Mouse (Mus musculus) midbrain, embryonic 13.5 days (tissue): ENCODE results near the gene Slc28a3. TPM values are rescaled to one million over a fixed set of nuclear protein-coding genes. Genes with fewer than 3 reads are reported as not detected.
A peak's percentile ranks its signal among the peaks of the same experiment; 100 is the strongest.

Experiments used
- ATAC-seq: fragments of 200-750 bp; cut with Nextera tagmentation; 2 replicates; pipeline ENCODE4 v1.8.0; 2017; ENCODE audit warnings: mild to moderate bottlenecking, moderate TSS enrichment, moderate library complexity
- H3K27ac ChIP-seq: fragments of 300-500 bp; sonication (generic); 2 replicates; pipeline ENCODE4 v1.5.1; 2015; ENCODE audit warnings: inconsistent platforms, mild to moderate bottlenecking, moderate library complexity
- H3K27me3 ChIP-seq: fragments of 300-500 bp; sonication (generic); 2 replicates; pipeline ENCODE4 v1.6.1; 2015; ENCODE audit warnings: mild to moderate bottlenecking, inconsistent platforms
- H3K36me3 ChIP-seq: fragments of 300-500 bp; sonication (generic); 2 replicates; pipeline ENCODE4 v1.6.1; 2015; ENCODE audit warnings: mild to moderate bottlenecking, inconsistent platforms
- H3K4me1 ChIP-seq: fragments of 300-500 bp; sonication (generic); replicated peaks from 2 replicates; pipeline ENCODE4 v1.6.1; 2015; ENCODE audit warnings: inconsistent platforms
- H3K4me2 ChIP-seq: fragments of 300-500 bp; sonication (generic); replicated peaks from 2 replicates; pipeline ENCODE4 v1.6.1; 2015; ENCODE audit warnings: moderate library complexity, mild to moderate bottlenecking, inconsistent platforms
- H3K4me3 ChIP-seq: fragments of 300-500 bp; sonication (generic); replicated peaks from 2 replicates; pipeline ENCODE4 v1.5.1; 2015; ENCODE audit warnings: mild to moderate bottlenecking, inconsistent platforms
- H3K9ac ChIP-seq: fragments of 300-500 bp; sonication (generic); replicated peaks from 2 replicates; pipeline ENCODE4 v1.6.1; 2015; ENCODE audit warnings: mild to moderate bottlenecking, inconsistent platforms
- H3K9me3 ChIP-seq: fragments of 300-500 bp; sonication (generic); 2 replicates; pipeline ENCODE4 v1.6.1; 2016; ENCODE audit warnings: mild to moderate bottlenecking, inconsistent platforms
- WGBS: fragments of 180-500 bp; shearing (Covaris S2); methylation state at CpG from one replicate; pipeline ENCODE4 v1.1.7; 2015; 5-methylcytosine and 5-hydroxymethylcytosine counted together
- polyA plus RNA-seq: library from polyadenylated mRNA; unstranded; fragments of >200 nt; fragmentation: Nextera tagmentation; extraction: Ambion mirVana; gene quantifications from 2 replicates; pipeline ENCODE4 v1.2.1, GENCODE M21; 2015

The Slc28a3 gene
- polyA plus RNA-seq, 1 experiment from 2014 or later = not detected

DNA sequence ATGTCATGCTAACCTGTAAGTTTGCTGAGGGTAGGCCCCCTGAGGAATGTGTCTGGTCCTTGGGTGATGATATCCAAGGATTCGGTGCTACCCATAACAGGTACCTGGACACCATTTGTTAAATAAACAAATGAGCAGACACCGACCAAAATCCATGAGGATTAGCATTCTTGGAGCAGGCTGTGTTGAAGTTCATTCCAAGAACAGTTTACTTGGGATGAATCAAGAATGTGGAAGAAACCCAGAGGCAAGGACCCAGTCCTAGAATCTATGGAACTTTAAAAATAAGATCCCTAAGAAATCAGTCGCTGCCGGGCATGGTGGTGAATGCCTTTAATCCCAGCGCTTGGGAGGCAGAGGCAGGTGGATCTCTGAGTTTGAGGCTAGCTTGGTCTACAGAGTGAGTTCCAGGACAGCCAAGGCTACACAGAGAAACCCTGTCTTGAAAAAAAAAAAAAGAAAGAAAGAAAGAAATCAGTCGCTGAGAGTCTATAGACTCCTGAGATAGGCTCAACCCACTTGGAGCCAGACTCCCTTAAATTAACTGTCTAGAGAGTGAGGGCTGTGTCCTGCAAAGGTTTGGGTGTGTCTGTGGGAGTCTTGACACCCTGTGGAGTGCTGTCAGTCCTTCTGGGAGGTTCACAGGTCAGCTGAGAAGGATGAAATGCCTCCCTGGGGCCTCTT, 73.3 kb downstream of the Slc28a3 start:
- 93% methylated on average over 6 of the region's 6 CpGs for WGBS
- Histone ChIP-seq H3K36me3 (no peaks in the 10 kb centered on the region), H3K27ac (no peak overlapping the region), H3K9me3 (no peaks in the 10 kb centered on the region), H3K4me1 (no peaks in the 10 kb centered on the region), H3K9ac (no peak overlapping the region), H3K27me3 (no peaks in the 10 kb centered on the region), H3K4me2 (no peak overlapping the region), H3K4me3 (no peak overlapping the region)
- ATAC-seq = no peak

DNA sequence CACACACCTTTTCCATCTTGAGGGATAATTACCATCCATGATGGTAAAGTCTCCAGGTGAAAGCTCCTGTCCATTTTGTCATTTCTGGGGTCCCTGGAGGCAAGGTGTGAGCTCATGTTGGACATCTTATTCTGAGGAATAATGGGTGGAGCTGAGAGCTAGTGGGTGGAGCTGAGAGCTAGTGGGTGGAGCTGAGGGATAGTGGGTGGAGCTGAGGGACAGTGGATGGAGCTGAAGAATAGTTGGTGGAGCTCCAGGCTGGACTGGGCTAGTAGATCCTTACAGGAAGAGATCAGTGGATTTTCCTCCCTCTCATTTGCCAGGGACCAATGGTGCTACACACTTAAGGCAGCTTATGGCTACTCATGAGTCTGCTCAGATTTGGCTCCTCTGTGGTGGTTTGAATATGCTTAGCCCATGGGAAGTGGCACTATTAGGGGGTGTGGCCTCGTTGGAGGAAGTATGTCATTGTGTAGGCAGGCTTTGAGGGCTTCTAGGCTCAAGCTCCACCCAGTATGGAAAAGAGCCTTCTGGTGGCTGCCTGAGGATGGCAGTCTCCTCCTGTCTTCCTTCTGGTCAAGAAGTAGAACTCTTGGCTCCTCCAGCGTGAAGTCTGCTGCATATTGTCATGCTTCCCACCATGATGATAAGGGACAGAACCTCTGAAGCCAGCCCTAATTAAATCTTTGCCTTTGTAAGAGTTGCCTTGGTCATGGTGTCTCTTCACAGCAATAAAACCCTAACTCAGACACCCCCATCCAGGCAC, 74.0 kb downstream of the Slc28a3 start:
- no peak overlapping the region for H3K9ac ChIP-seq
- no peaks in the 10 kb centered on the region for H3K36me3 ChIP-seq
- WGBS = 82% methylated on average over 2 of the region's 2 CpGs
- H3K4me3 ChIP-seq = no peak overlapping the region
- no peaks in the 10 kb centered on the region for H3K4me1 ChIP-seq
- ATAC-seq = no peak
- H3K27me3 ChIP-seq = no peaks in the 10 kb centered on the region
- H3K27ac ChIP-seq = no peak overlapping the region
- no peaks in the 10 kb centered on the region for H3K9me3 ChIP-seq
- H3K4me2 ChIP-seq = no peak overlapping the region

DNA sequence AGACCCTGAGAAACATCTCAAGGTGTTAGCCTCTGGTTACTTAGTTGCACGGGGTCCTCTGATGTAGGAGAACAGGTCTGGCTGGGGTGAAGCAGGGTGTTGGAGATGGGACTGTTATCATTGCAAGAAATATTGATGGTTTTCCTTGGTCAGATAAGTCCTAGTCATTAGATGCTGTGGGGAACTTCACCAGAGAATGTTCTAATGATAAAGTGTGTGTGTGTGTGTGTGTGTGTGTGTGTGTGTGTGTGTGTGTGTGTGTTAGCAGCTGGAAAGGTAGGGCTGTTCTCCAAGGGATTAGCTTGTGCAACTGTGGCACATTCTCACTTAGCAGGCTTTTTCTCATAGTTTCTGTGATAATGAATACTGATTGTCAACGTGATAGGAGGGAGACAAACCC, 75.4 kb downstream of the Slc28a3 start:
- Histone ChIP-seq H3K27ac (no peak overlapping the region), H3K36me3 (no peaks in the 10 kb centered on the region), H3K9me3 (no peaks in the 10 kb centered on the region), H3K4me2 (no peak overlapping the region), H3K4me1 (no peaks in the 10 kb centered on the region), H3K9ac (no peak overlapping the region), H3K4me3 (no peak overlapping the region), H3K27me3 (no peaks in the 10 kb centered on the region)
- 82% methylated on average over 2 of the region's 2 CpGs for WGBS
- no peak for ATAC-seq

DNA sequence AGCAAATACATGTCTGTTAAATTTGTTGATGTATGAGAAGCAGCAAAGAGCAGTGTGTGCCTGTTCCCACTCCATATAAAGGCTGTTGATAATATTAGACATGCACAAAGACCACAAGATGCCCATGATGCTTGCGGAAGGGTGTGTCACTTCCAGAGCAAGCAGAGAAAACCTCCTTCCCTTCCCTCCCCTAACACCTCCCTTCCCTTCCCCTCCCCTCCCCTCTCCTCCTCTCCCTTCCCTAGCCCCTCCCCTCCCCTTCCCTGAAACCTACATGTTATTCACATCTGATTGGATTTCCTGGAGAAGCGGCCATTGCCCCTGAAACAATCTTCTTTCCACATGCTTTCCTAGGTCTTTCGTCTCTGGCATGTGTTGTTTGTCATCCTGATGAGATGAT, 75.8 kb downstream of the Slc28a3 start:
- Histone ChIP-seq H3K4me1 (no peaks in the 10 kb centered on the region), H3K4me3 (no peak overlapping the region), H3K27me3 (no peaks in the 10 kb centered on the region), H3K9me3 (no peaks in the 10 kb centered on the region), H3K36me3 (no peaks in the 10 kb centered on the region), H3K4me2 (no peak overlapping the region), H3K9ac (no peak overlapping the region), H3K27ac (no peak overlapping the region)
- 88% methylated on average over 3 of the region's 3 CpGs for WGBS
- ATAC-seq = no peak

DNA sequence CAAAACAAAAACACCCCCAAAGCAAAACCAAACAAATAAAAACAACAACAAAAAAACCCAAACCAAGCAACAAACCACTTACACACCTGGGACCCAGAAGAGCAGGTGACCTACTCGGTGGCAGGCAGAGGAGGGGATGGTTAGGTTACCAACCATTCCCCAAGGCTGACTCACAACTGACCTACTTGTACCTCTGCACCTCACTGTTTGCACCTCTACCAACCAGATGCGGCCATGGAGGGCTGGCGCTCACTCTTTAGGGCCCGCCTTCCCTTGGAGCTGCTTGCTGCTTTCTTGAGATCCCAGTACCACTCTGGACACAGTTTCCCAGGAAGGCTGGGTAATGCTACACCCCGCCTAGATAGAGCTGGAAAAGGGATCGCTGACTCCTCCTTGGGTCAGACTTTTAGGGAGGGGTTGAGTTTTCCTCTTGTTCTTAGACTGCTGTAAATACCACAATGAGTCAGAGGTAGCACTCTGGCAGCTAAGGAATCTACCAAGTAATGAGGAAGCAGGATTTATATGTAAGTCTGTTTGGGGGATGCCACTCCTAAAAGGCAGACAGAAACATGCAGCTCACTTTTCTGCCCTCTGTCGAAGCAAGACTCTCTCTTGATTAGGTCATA, 76.3 kb downstream of the Slc28a3 start:
- ATAC-seq = no peak
- Histone ChIP-seq H3K36me3 (no peaks in the 10 kb centered on the region), H3K27ac (no peak overlapping the region), H3K27me3 (no peaks in the 10 kb centered on the region), H3K4me2 (no peak overlapping the region), H3K9me3 (no peaks in the 10 kb centered on the region), H3K9ac (no peak overlapping the region), H3K4me1 (no peaks in the 10 kb centered on the region), H3K4me3 (no peak overlapping the region)
- WGBS = 81% methylated on average over 7 of the region's 7 CpGs

DNA sequence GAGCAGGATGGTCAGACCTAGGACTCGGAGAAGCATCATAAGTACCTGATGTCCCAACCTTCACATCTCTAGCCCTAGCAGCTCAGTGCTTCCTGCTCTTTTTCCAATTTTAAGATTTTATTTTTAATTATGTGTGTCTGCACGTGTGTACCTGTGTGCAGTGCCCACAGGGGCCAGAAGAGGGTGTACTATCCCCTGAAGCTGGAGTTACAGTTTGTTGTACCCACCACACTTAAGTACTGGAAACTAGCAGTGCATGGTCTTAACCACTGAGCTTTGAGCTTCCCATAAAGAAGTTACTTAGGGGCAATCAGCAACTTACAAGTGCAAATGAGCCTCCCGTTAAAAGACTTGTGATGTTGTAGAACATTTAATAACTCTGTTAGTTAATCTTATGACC, 86.1 kb downstream of the Slc28a3 start:
- no peaks in the 10 kb centered on the region; the same call in 1 of the 2 replicates for H3K4me1 ChIP-seq

DNA sequence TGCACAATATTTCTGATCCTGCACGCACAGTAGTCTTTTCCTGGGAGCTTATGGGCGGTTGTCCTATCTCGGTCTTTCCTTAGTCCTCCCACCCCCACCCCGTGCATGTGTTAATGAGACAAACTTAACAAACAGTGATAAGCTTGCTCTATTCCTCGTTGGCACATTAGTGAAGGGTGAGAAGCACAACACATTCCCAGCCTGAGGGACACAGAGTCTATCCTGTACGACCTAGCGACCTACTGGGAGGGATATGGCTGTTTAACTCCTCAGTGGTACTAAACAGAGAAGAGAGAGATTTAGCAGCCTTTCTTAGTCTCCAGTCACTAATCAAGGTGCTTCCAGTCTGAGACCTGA, 86.9 kb downstream of the Slc28a3 start:
- Histone ChIP-seq H3K27me3 (peaks cover 8% of the 10 kb centered on the region; the same call in 1 of the 2 replicates), H3K4me1 (no peaks in the 10 kb centered on the region; the same call in 1 of the 2 replicates), H3K27ac (no peak overlapping the region), H3K4me2 (no peak overlapping the region), H3K9ac (no peak overlapping the region), H3K4me3 (no peak overlapping the region), H3K36me3 (no peaks in the 10 kb centered on the region), H3K9me3 (no peaks in the 10 kb centered on the region)
- WGBS = 84% methylated on average over 7 of the region's 7 CpGs
- no peak for ATAC-seq

More for the DNA sequence above, 86.1 kb downstream of the Slc28a3 start:
- H3K27me3 ChIP-seq = peaks cover 8% of the 10 kb centered on the region; the same call in 1 of the 2 replicates
- 86% methylated on average over 3 of the region's 3 CpGs for WGBS
- no peak overlapping the region for H3K27ac ChIP-seq
- H3K9ac ChIP-seq = no peak overlapping the region
- H3K4me2 ChIP-seq = no peak overlapping the region
- no peaks in the 10 kb centered on the region for H3K9me3 ChIP-seq
- no peak overlapping the region for H3K4me3 ChIP-seq
- no peaks in the 10 kb centered on the region for H3K36me3 ChIP-seq
- no peak for ATAC-seq

DNA sequence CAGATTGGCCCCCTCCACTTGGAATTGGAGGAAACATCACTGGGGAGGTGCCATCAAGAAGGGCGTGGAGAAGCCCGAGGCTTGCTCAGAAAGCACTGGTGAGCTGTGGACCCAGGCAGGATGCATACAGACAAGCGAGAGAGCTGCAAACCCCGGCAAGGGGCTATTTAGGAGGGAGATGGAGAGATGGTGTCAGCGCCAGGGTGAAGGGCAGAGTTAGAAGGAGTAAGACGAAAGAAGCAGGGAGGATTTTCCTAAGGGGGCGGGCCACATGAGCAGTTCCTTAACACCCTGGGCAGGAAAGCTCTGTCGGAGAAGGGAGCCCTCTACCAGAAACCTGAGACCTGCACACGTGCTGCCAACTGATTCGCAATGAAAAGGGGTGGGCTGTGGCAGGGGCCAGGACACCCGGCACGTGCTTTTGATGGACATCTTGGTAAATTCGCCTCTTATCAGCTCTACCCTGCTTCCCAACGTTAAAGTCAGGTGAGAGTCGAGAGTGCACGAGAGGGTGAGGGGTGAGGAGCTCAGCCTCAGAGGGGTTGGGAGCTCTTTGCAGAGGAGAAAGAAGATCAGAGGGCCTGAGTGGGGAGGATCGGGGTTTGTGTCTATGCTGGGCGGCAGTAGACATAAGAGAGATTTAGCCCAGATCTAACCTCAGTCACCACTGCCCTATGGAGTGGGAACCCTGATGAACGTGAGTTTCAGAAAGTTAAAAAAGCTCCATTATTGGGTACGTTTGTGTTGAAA, 87.5 kb downstream of the Slc28a3 start:
- ATAC-seq = no peak
- no peak overlapping the region for H3K4me2 ChIP-seq
- WGBS = 36% methylated on average over 20 of the region's 20 CpGs
- H3K27ac ChIP-seq = no peak overlapping the region
- H3K4me1 ChIP-seq = no peaks in the 10 kb centered on the region; the same call in 1 of the 2 replicates
- H3K4me3 ChIP-seq = no peak overlapping the region
- H3K9me3 ChIP-seq = no peaks in the 10 kb centered on the region
- H3K9ac ChIP-seq = no peak overlapping the region
- peaks cover 8% of the 10 kb centered on the region; the same call in 1 of the 2 replicates for H3K27me3 ChIP-seq
- no peaks in the 10 kb centered on the region for H3K36me3 ChIP-seq

DNA sequence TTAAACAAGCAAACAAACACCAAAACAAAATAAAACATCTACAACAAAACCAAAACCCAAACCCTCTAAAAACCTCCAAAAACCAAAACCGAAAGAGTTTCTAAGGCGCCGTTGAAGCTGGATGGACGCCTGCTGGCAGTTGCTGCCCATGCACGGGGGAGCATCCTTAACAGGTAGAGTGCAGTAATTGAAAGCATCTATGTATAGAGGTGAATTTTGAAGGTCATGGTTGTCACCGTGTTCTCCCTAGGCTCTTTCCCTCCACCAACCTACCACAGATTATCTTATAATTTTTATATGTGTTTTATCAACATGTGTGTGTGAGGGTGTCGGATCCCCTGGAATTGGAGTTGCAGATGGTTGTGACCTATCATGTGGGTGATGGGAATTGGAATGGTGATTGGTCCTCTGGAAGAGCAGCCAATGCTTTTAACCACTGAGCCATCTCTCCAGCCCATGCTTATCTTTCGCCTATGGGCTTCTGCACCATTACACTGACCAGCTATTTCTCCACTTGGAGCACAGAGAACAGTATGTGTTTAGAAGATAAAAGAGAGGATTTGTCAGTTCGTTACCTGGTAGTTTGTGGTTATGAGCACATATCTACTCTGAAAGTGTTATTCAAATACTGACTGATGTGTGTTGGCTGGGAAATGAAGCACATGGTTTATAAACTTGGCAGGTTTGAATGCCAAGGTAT, 89.2 kb downstream of the Slc28a3 start:
- peaks cover 8% of the 10 kb centered on the region; the same call in 1 of the 2 replicates for H3K27me3 ChIP-seq
- H3K4me2 ChIP-seq = no peak overlapping the region
- no peak overlapping the region for H3K9ac ChIP-seq
- no peak for ATAC-seq
- H3K4me1 ChIP-seq = no peaks in the 10 kb centered on the region; the same call in 1 of the 2 replicates
- no peak overlapping the region for H3K27ac ChIP-seq
- H3K4me3 ChIP-seq = no peak overlapping the region
- H3K9me3 ChIP-seq = no peaks in the 10 kb centered on the region
- WGBS = 91% methylated on average over 9 of the region's 9 CpGs
- no peaks in the 10 kb centered on the region for H3K36me3 ChIP-seq

DNA sequence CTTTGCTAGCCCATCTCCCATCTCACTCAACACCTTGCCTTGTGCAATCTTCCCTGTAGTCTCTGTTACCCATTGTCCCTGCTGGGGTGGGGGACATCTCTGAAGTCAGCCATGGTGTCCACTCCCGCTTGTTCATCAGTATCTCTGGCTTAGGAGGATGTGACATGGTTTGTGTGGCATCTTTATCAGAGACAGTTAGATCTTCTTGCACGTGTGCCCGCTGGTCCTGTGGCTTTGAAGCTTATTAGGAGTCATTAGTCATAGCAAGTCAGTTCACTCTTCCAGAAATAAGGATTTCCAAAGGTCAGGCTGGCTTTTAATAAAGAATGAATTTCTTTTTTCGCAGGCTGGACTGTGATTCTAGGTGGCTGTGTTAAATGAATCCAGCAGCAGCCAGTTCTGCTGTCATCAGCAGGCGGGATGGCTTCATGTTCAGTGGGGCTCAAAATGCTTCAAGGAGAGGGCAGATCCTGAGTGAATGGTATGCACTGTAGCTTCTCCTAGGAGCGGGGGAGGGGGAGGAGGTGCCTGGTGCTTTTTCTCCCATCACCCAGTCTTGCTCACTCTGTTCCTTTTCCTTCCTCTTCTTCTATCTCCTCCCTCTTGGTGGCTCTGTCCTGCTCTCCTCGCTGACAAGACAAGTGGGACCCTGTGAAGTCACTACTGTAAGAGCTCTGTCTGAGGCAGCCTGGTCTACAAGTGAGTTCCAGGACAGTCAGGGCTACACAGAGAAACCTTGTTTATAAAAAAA, 89.9 kb downstream of the Slc28a3 start:
- 62% methylated on average over 7 of the region's 7 CpGs for WGBS
- peak overlapping the region; percentile 4; the same call in 1 of the 2 replicates for H3K27ac ChIP-seq
- no peaks in the 10 kb centered on the region for H3K36me3 ChIP-seq
- H3K4me1 ChIP-seq = no peaks in the 10 kb centered on the region; the same call in 1 of the 2 replicates
- peaks cover 8% of the 10 kb centered on the region; the same call in 1 of the 2 replicates for H3K27me3 ChIP-seq
- H3K9me3 ChIP-seq = no peaks in the 10 kb centered on the region
- no peak overlapping the region for H3K4me2 ChIP-seq
- H3K9ac ChIP-seq = no peak overlapping the region
- ATAC-seq = no peak
- H3K4me3 ChIP-seq = no peak overlapping the region

DNA sequence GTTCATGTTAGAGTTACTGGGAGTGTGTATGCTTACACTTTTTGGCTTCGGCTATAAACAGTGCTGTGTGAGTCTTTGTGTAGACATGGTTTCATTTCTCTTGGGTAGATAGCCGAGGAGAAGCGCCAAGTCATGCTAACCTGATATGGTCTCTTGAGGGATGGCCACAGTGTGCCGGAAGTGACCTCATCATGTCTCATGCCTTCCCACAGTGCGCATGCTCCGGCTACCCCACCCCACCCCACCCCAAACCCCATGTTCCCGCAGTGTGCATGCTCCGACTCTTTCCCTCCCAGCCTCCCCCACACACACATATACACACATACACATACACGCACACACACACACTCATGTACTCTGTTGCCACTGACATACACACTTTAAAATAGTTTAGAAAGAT, 90.6 kb downstream of the Slc28a3 start:
- no peak for ATAC-seq
- no peak overlapping the region for H3K4me2 ChIP-seq
- 93% methylated on average over 9 of the region's 9 CpGs for WGBS

More for the DNA sequence above, 90.6 kb downstream of the Slc28a3 start:
- Histone ChIP-seq H3K36me3 (no peaks in the 10 kb centered on the region), H3K9ac (no peak overlapping the region), H3K27me3 (peaks cover 8% of the 10 kb centered on the region; the same call in 1 of the 2 replicates), H3K27ac (no peak overlapping the region), H3K4me1 (no peaks in the 10 kb centered on the region; the same call in 1 of the 2 replicates), H3K4me3 (no peak overlapping the region), H3K9me3 (no peaks in the 10 kb centered on the region)
